Mouse (Mus musculus) heart, embryonic 10.5 days (tissue): ENCODE measurements around the gene Psmb11. TPM values are rescaled to one million over a fixed set of nuclear protein-coding genes. Genes with fewer than 3 reads are reported as not detected.

Source experiments
- DNase-seq: peaks from one replicate; pipeline ENCODE4 v3.0.0-alpha.2; 2017; ENCODE audit warnings: low spot score
- H3K27ac ChIP-seq: fragments of 300-500 bp; sonication (generic); 2 replicates; pipeline ENCODE4 v1.5.1; 2016; ENCODE audit warnings: mild to moderate bottlenecking
- H3K27me3 ChIP-seq: fragments of 300-500 bp; sonication (generic); 2 replicates; pipeline ENCODE4 v1.6.1; 2016; ENCODE audit warnings: mild to moderate bottlenecking; ENCODE audit not compliant: poor library complexity, insufficient read depth, severe bottlenecking
- H3K36me3 ChIP-seq: fragments of 300-500 bp; sonication (generic); 2 replicates; pipeline ENCODE4 v1.6.1; 2016; ENCODE audit warnings: mild to moderate bottlenecking, moderate library complexity
- H3K4me1 ChIP-seq: fragments of 300-500 bp; sonication (generic); 2 replicates; pipeline ENCODE4 v1.6.1; 2016; ENCODE audit warnings: mild to moderate bottlenecking
- H3K4me3 ChIP-seq: fragments of 300-500 bp; sonication (generic); 2 replicates; pipeline ENCODE4 v1.5.1; 2016; ENCODE audit warnings: mild to moderate bottlenecking, moderate library complexity
- H3K9me3 ChIP-seq: fragments of 300-500 bp; sonication (generic); 2 replicates; pipeline ENCODE4 v1.6.1; 2016; ENCODE audit warnings: mild to moderate bottlenecking, moderate library complexity
- WGBS: fragments of 180-500 bp; shearing (Covaris S2); methylation state at CpG from one replicate; pipeline ENCODE4 v1.1.7; 2016; 5-methylcytosine and 5-hydroxymethylcytosine counted together
- polyA plus RNA-seq: library from polyadenylated mRNA; unstranded; fragments of >200 nt; fragmentation: Nextera tagmentation; extraction: Ambion mirVana; gene quantifications from 2 replicates; pipeline ENCODE4 v1.2.1, GENCODE M21; 2016

Psmb11 gene
- polyA plus RNA-seq, 1 experiment from 2014 or later: not detected

GRCm38 (mm10) chr14:54647900-54648299 lies 26.7 kb downstream of the Psmb11 start:
- WGBS: 81% methylated on average over 4 of the region's 4 CpGs

GRCm38 (mm10) chr14:54650621-54651454 lies 29.6 kb downstream of the Psmb11 start:
- peaks cover 69% of the 10 kb centered on the region for H3K36me3 ChIP-seq
- H3K4me3 ChIP-seq: no peak overlapping the region
- H3K9me3 ChIP-seq: no peaks in the 10 kb centered on the region
- 63% methylated on average over 23 of the region's 23 CpGs for WGBS
- peak; percentile 91 for DNase-seq
- peaks cover 40% of the 10 kb centered on the region for H3K4me1 ChIP-seq
- H3K27ac ChIP-seq: peak overlapping the region; percentile 93; the same call in 1 of the 2 replicates
- no peaks in the 10 kb centered on the region for H3K27me3 ChIP-seq

More at GRCm38 (mm10) chr14:54647900-54648299, 26.7 kb downstream of the Psmb11 start:
- Histone ChIP-seq H3K27me3 (no peaks in the 10 kb centered on the region), H3K4me1 (peaks cover 28% of the 10 kb centered on the region), H3K9me3 (no peaks in the 10 kb centered on the region), H3K27ac (no peak overlapping the region), H3K4me3 (no peak overlapping the region), H3K36me3 (peaks cover 89% of the 10 kb centered on the region)
- DNase-seq: no peak

GRCm38 (mm10) chr14:54651556-54651955 lies 30.3 kb downstream of the Psmb11 start:
- Histone ChIP-seq H3K9me3 (no peaks in the 10 kb centered on the region), H3K36me3 (peaks cover 69% of the 10 kb centered on the region), H3K27ac (peak overlapping the region; percentile 93; the same call in 1 of the 2 replicates), H3K4me3 (peak overlapping the region; percentile 81; the same call in 1 of the 2 replicates), H3K27me3 (no peaks in the 10 kb centered on the region), H3K4me1 (peaks cover 40% of the 10 kb centered on the region)
- WGBS: 76% methylated on average over 4 of the region's 4 CpGs
- DNase-seq: no peak

- Histone ChIP-seq H3K36me3 (peaks cover 69% of the 10 kb centered on the region), H3K27ac (peak overlapping the region; percentile 93), H3K4me3 (peak overlapping the region; percentile 81), H3K27me3 (no peaks in the 10 kb centered on the region), H3K4me1 (peaks cover 40% of the 10 kb centered on the region), H3K9me3 (no peaks in the 10 kb centered on the region)
- DNase-seq: no peak
- WGBS: 0% methylated on average over 7 of the region's 7 CpGs
Observed at GRCm38 (mm10) chr14:54652787-54653186, 31.6 kb downstream of the Psmb11 start.

- H3K27ac ChIP-seq: peak overlapping the region; percentile 93
- no peaks in the 10 kb centered on the region for H3K9me3 ChIP-seq
- peaks cover 69% of the 10 kb centered on the region for H3K36me3 ChIP-seq
- peak overlapping the region; percentile 81 for H3K4me3 ChIP-seq
- DNase-seq: peak; percentile 97
- H3K27me3 ChIP-seq: no peaks in the 10 kb centered on the region
- peaks cover 40% of the 10 kb centered on the region for H3K4me1 ChIP-seq
- WGBS: 2% methylated on average over 12 of the region's 12 CpGs
Observed at GRCm38 (mm10) chr14:54653496-54653895, 32.3 kb downstream of the Psmb11 start.

- peaks cover 100% of the 10 kb centered on the region for H3K36me3 ChIP-seq
- no peak overlapping the region for H3K4me3 ChIP-seq
- DNase-seq: no peak
- no peak overlapping the region for H3K27ac ChIP-seq
- no peaks in the 10 kb centered on the region for H3K27me3 ChIP-seq
- H3K4me1 ChIP-seq: no peaks in the 10 kb centered on the region
- no peaks in the 10 kb centered on the region for H3K9me3 ChIP-seq
- WGBS: 85% methylated on average over 2 of the region's 2 CpGs
Observed at GRCm38 (mm10) chr14:54660009-54660408, 38.8 kb downstream of the Psmb11 start.

GRCm38 (mm10) chr14:54664477-54665222 lies 43.4 kb downstream of the Psmb11 start:
- peaks cover 94% of the 10 kb centered on the region for H3K36me3 ChIP-seq
- no peaks in the 10 kb centered on the region for H3K27me3 ChIP-seq
- H3K4me3 ChIP-seq: no peak overlapping the region
- H3K9me3 ChIP-seq: no peaks in the 10 kb centered on the region
- H3K27ac ChIP-seq: no peak overlapping the region
- WGBS: 89% methylated on average over 10 of the region's 10 CpGs
- DNase-seq: no peak
- H3K4me1 ChIP-seq: no peaks in the 10 kb centered on the region

GRCm38 (mm10) chr14:54669381-54669780 lies 48.1 kb downstream of the Psmb11 start:
- DNase-seq: no peak
- H3K4me1 ChIP-seq: no peaks in the 10 kb centered on the region
- H3K27ac ChIP-seq: no peak overlapping the region
- H3K9me3 ChIP-seq: no peaks in the 10 kb centered on the region
- H3K36me3 ChIP-seq: peaks cover 73% of the 10 kb centered on the region
- H3K27me3 ChIP-seq: no peaks in the 10 kb centered on the region
- H3K4me3 ChIP-seq: no peak overlapping the region
- WGBS: 75% methylated on average over 4 of the region's 4 CpGs

GRCm38 (mm10) chr14:54674317-54674716 lies 53.1 kb downstream of the Psmb11 start:
- WGBS: 81% methylated on average over 2 of the region's 2 CpGs
- no peak for DNase-seq
- no peak overlapping the region for H3K27ac ChIP-seq
- no peak overlapping the region for H3K4me3 ChIP-seq
- H3K27me3 ChIP-seq: no peaks in the 10 kb centered on the region
- no peaks in the 10 kb centered on the region for H3K9me3 ChIP-seq
- no peaks in the 10 kb centered on the region for H3K4me1 ChIP-seq
- peaks cover 78% of the 10 kb centered on the region for H3K36me3 ChIP-seq

- Histone ChIP-seq H3K27ac (no peak overlapping the region), H3K36me3 (peaks cover 86% of the 10 kb centered on the region)
- DNase-seq: no peak
Observed at GRCm38 (mm10) chr14:54676290-54676689, 55.1 kb downstream of the Psmb11 start.

GRCm38 (mm10) chr14:54678657-54679304 lies 57.5 kb downstream of the Psmb11 start:
- H3K4me1 ChIP-seq: no peaks in the 10 kb centered on the region
- no peak overlapping the region for H3K27ac ChIP-seq
- no peak overlapping the region for H3K4me3 ChIP-seq
- WGBS: 89% methylated on average over 16 of the region's 16 CpGs
- no peak for DNase-seq
- peaks cover 88% of the 10 kb centered on the region for H3K36me3 ChIP-seq
- no peaks in the 10 kb centered on the region for H3K9me3 ChIP-seq
- no peaks in the 10 kb centered on the region for H3K27me3 ChIP-seq

More at GRCm38 (mm10) chr14:54676290-54676689, 55.1 kb downstream of the Psmb11 start:
- 91% methylated on average over 5 of the region's 5 CpGs for WGBS
- H3K4me1 ChIP-seq: no peaks in the 10 kb centered on the region
- H3K9me3 ChIP-seq: no peaks in the 10 kb centered on the region
- H3K4me3 ChIP-seq: no peak overlapping the region
- no peaks in the 10 kb centered on the region for H3K27me3 ChIP-seq
